Mouse (Mus musculus) heart, embryonic 10.5 days (tissue): ENCODE results near the gene Notch2. TPM values are rescaled to one million over a fixed set of nuclear protein-coding genes. Genes with fewer than 3 reads are reported as not detected.

Experiments
- DNase-seq: peaks from one replicate; pipeline ENCODE4 v3.0.0-alpha.2; 2017; ENCODE audit warnings: low spot score
- H3K27ac ChIP-seq: fragments of 300-500 bp; sonication (generic); 2 replicates; pipeline ENCODE4 v1.5.1; 2016; ENCODE audit warnings: mild to moderate bottlenecking
- H3K27me3 ChIP-seq: fragments of 300-500 bp; sonication (generic); 2 replicates; pipeline ENCODE4 v1.6.1; 2016; ENCODE audit warnings: mild to moderate bottlenecking; ENCODE audit not compliant: poor library complexity, insufficient read depth, severe bottlenecking
- H3K36me3 ChIP-seq: fragments of 300-500 bp; sonication (generic); 2 replicates; pipeline ENCODE4 v1.6.1; 2016; ENCODE audit warnings: mild to moderate bottlenecking, moderate library complexity
- H3K4me1 ChIP-seq: fragments of 300-500 bp; sonication (generic); 2 replicates; pipeline ENCODE4 v1.6.1; 2016; ENCODE audit warnings: mild to moderate bottlenecking
- H3K4me3 ChIP-seq: fragments of 300-500 bp; sonication (generic); 2 replicates; pipeline ENCODE4 v1.5.1; 2016; ENCODE audit warnings: mild to moderate bottlenecking, moderate library complexity
- H3K9me3 ChIP-seq: fragments of 300-500 bp; sonication (generic); 2 replicates; pipeline ENCODE4 v1.6.1; 2016; ENCODE audit warnings: mild to moderate bottlenecking, moderate library complexity
- WGBS: fragments of 180-500 bp; shearing (Covaris S2); methylation state at CpG from one replicate; pipeline ENCODE4 v1.1.7; 2016; 5-methylcytosine and 5-hydroxymethylcytosine counted together
- polyA plus RNA-seq: library from polyadenylated mRNA; unstranded; fragments of >200 nt; fragmentation: Nextera tagmentation; extraction: Ambion mirVana; gene quantifications from 2 replicates; pipeline ENCODE4 v1.2.1, GENCODE M21; 2016

The Notch2 gene
- polyA plus RNA-seq, 1 experiment from 2014 or later, result 16.8 TPM

- peak; percentile 74 for DNase-seq
- no peaks in the 10 kb centered on the region for H3K9me3 ChIP-seq
- H3K27ac ChIP-seq, result no peak overlapping the region
- 94% methylated on average over 29 of the region's 29 CpGs for WGBS
- no peaks in the 10 kb centered on the region for H3K4me1 ChIP-seq
- peaks cover 76% of the 10 kb centered on the region for H3K36me3 ChIP-seq
- H3K27me3 ChIP-seq, result no peaks in the 10 kb centered on the region
- no peak overlapping the region for H3K4me3 ChIP-seq
These were observed 133.4 kb downstream of the Notch2 start for GRCm38 (mm10) chr3:98146471-98147410.

DNA sequence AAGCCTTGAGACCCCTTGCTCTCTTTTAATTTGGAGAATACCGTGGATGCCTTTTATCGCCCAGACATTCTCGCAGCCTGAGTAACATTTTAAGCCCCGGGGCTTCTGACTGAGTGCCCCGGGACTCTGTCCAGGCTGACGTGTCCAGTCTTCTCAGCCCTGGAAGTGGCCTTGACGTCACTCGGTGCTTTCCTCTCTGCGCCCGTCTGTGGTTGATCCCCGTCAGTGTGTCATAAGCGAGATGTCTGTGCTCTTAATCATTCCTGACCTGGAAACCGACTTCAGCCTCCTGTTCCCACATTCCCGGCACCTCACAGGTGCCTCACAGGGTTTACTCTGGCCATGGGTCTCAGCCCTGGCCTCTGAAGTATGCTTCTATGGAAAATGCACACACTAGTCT lies 134.4 kb downstream of the Notch2 start:
- no peak overlapping the region for H3K4me3 ChIP-seq
- H3K4me1 ChIP-seq, result no peaks in the 10 kb centered on the region
- no peak overlapping the region for H3K27ac ChIP-seq
- WGBS, result 87% methylated on average over 14 of the region's 14 CpGs
- peaks cover 67% of the 10 kb centered on the region for H3K36me3 ChIP-seq
- no peaks in the 10 kb centered on the region for H3K9me3 ChIP-seq
- H3K27me3 ChIP-seq, result no peaks in the 10 kb centered on the region
- peak; percentile 67 for DNase-seq

- no peaks in the 10 kb centered on the region for H3K4me1 ChIP-seq
- WGBS, result 94% methylated on average over 11 of the region's 11 CpGs
- no peak overlapping the region for H3K27ac ChIP-seq
- H3K4me3 ChIP-seq, result no peak overlapping the region
- H3K36me3 ChIP-seq, result peaks cover 45% of the 10 kb centered on the region
- peak; percentile 41 for DNase-seq
- no peaks in the 10 kb centered on the region for H3K9me3 ChIP-seq
- H3K27me3 ChIP-seq, result no peaks in the 10 kb centered on the region
These were observed 136.6 kb downstream of the Notch2 start for GRCm38 (mm10) chr3:98149881-98150280.

DNA sequence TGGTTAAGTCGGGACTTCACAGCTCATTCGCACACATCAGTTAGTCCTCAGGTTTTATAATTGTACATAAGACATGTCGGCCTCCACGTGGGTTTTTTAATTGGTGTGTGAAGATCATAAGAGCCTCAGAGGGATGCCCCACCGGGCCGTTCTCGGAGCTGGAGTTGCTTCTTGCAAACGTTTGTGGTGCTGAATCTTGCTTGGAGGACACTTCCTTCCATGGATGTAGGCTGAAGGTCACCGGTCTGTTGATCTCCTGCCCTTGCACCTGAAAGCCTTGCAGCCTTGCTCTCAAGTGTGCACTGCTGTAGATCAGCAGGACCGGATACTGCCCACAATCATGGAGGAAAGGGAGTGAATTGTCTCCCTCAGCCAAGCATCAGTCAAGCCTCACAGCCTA lies 137.7 kb downstream of the Notch2 start:
- no peak overlapping the region for H3K27ac ChIP-seq
- H3K9me3 ChIP-seq, result no peaks in the 10 kb centered on the region
- peak; percentile 74 for DNase-seq
- no peaks in the 10 kb centered on the region for H3K27me3 ChIP-seq
- WGBS, result 82% methylated on average over 10 of the region's 10 CpGs
- H3K4me3 ChIP-seq, result no peak overlapping the region
- H3K36me3 ChIP-seq, result peaks cover 34% of the 10 kb centered on the region
- H3K4me1 ChIP-seq, result no peaks in the 10 kb centered on the region

- Histone ChIP-seq H3K36me3 (peaks cover 10% of the 10 kb centered on the region), H3K9me3 (no peaks in the 10 kb centered on the region), H3K4me1 (0 out of 2 replicates have a peak, but pooled peaks cover 2% of the 10 kb centered on the region), H3K4me3 (no peak overlapping the region), H3K27me3 (no peaks in the 10 kb centered on the region), H3K27ac (no peak overlapping the region)
- DNase-seq, result peak; percentile 45
These were observed 140.1 kb downstream of the Notch2 start for GRCm38 (mm10) chr3:98153460-98153859.

DNA sequence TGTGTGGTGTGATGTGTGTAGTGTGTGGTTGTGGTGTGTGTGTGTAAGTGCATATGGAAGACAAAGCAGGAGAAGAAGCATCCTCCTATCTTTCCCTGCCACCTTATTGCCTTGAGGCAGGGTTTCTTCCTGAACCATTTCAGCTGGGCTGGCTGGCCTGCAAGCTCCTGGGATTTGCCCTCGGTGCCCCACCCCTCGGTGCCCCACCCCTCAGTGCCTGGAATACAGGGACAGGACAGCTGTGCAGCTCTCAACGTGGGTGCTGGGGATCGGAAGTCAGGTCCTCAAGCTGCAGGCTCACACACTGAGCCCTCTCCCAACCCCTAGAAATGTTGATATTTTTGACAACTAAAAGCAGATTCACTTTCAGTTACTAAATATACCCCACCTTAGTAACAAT lies 142.8 kb downstream of the Notch2 start:
- 43% methylated on average over 4 of the region's 4 CpGs for WGBS
- Histone ChIP-seq H3K4me3 (no peak overlapping the region), H3K27me3 (no peaks in the 10 kb centered on the region), H3K27ac (no peak overlapping the region), H3K4me1 (peaks cover 8% of the 10 kb centered on the region; the same call in 1 of the 2 replicates), H3K36me3 (no peaks in the 10 kb centered on the region), H3K9me3 (no peaks in the 10 kb centered on the region)
- DNase-seq, result peak; percentile 50

DNA sequence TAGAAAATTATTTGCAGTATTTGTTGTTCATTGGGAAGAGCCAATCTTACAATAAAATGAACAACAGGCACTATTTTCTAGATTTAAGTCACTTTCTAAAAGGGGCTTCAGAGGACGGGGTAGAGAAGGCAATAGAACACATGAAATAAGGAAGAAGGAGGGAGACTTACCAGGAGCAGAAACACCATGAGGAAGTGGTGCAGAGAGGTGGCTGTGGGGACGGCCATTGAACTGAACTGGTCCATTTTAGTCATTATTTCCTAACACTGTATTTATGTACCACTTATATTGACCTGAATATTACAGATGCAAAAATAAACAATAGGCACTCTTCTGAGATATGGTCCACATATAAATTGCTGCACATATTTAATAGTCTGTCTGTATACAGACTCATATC lies 143.7 kb downstream of the Notch2 start:
- DNase-seq, result no peak
- Histone ChIP-seq H3K4me1 (peaks cover 8% of the 10 kb centered on the region; the same call in 1 of the 2 replicates), H3K9me3 (no peaks in the 10 kb centered on the region), H3K36me3 (no peaks in the 10 kb centered on the region), H3K27me3 (no peaks in the 10 kb centered on the region), H3K4me3 (no peak overlapping the region), H3K27ac (no peak overlapping the region)
- 69% methylated on average over 2 of the region's 2 CpGs for WGBS

DNA sequence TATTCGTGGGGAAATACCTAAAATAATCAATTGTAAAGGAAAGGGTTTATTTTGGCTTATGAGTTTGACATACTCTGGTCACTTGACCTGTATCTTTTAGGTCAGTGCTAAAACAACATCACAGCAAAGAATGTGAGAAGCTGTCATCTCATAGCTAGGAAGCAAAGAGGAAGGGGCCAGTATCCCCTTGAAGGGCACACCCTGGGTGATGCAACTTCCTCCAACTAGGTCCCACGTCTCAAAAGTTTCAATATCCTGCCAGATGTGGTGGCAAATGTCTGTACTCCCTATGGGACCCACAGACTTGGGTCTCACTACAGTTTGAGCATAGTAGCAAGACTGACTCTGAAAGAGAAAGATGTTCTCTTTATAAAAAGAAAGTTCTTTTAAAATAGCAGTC lies 144.3 kb downstream of the Notch2 start:
- no peaks in the 10 kb centered on the region for H3K9me3 ChIP-seq
- H3K27ac ChIP-seq, result no peak overlapping the region
- DNase-seq, result no peak
- H3K4me3 ChIP-seq, result no peak overlapping the region
- 54% methylated on average over 2 of the region's 2 CpGs for WGBS
- H3K4me1 ChIP-seq, result peaks cover 8% of the 10 kb centered on the region; the same call in 1 of the 2 replicates
- H3K36me3 ChIP-seq, result no peaks in the 10 kb centered on the region
- no peaks in the 10 kb centered on the region for H3K27me3 ChIP-seq

DNA sequence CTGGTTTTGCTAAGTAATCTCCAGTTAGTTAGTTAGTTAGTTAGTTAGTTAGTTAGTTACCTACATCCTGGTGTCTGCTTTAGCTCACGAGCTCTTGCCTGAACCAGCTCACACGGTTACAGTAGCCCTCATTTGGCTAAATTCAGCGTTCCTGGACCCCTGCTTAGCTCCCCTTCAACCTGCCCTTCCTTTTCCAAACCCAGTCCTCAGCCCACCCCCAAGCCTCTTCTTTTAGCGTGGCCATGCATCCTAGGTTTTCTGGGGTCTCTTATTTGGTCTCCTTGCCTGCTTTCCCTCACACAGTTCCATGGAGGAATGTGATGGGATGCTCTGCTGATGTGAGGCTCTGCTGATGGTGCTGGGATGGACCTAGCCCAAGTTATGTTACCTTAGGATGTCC lies 145.3 kb downstream of the Notch2 start:
- peak; percentile 61 for DNase-seq
- no peaks in the 10 kb centered on the region for H3K27me3 ChIP-seq
- 74% methylated on average over 4 of the region's 4 CpGs for WGBS
- peaks cover 8% of the 10 kb centered on the region; the same call in 1 of the 2 replicates for H3K4me1 ChIP-seq
- H3K36me3 ChIP-seq, result no peaks in the 10 kb centered on the region
- H3K27ac ChIP-seq, result no peak overlapping the region
- H3K4me3 ChIP-seq, result no peak overlapping the region
- no peaks in the 10 kb centered on the region for H3K9me3 ChIP-seq

- H3K27ac ChIP-seq, result no peak overlapping the region
- peaks cover 8% of the 10 kb centered on the region; the same call in 1 of the 2 replicates for H3K4me1 ChIP-seq
- DNase-seq, result peak; percentile 73
- H3K27me3 ChIP-seq, result no peaks in the 10 kb centered on the region
- no peaks in the 10 kb centered on the region for H3K9me3 ChIP-seq
- no peak overlapping the region for H3K4me3 ChIP-seq
- H3K36me3 ChIP-seq, result no peaks in the 10 kb centered on the region
- 54% methylated on average over 4 of the region's 4 CpGs for WGBS
These were observed 146.0 kb downstream of the Notch2 start for GRCm38 (mm10) chr3:98159289-98159688.

DNA sequence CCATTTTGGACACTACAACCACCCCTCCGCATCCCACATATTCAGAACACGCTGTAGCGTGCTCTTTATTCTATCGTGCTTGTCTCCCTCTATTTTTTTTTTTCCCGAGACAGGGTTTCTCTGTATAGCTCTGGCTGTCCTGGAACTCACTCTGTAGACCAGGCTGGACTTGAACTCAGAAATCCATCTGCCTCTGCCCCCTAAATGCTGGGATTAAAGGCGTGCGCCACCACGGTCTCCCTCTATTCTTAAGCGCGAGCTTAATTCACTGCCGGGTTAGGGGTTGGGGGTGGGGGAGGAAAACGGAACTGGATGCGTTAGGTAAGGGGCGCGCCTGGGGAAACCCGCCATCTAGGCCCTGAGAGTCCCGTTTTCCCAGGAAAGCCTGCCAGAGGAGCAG lies 147.0 kb downstream of the Notch2 start, which contains the start of gene Adam30:
Gene Adam30, plus strand, starts transcription at position 301 of the 400 bp plus-strand sequence.
- 78% methylated on average over 17 of the region's 17 CpGs for WGBS
- DNase-seq, result no peak
- no peak within 1 kb of the TSS for H3K4me3 ChIP-seq
- no peaks in the 10 kb centered on the region for H3K36me3 ChIP-seq
- H3K4me1 ChIP-seq, result peaks cover 8% of the 10 kb centered on the region; the same call in 1 of the 2 replicates
- H3K27ac ChIP-seq, result no peak within 1 kb of the TSS
- no peaks in the 10 kb centered on the region for H3K27me3 ChIP-seq
- H3K9me3 ChIP-seq, result no peaks in the 10 kb centered on the region

- H3K4me3 ChIP-seq, result no peak overlapping the region
- H3K27ac ChIP-seq, result no peak overlapping the region
- H3K36me3 ChIP-seq, result no peaks in the 10 kb centered on the region
These were observed 165.0 kb downstream of the Notch2 start for GRCm38 (mm10) chr3:98178340-98178739.

GRCm38 (mm10) chr3:98180805-98181204 lies 167.5 kb downstream of the Notch2 start:
- Histone ChIP-seq H3K4me3 (no peak overlapping the region), H3K27me3 (no peaks in the 10 kb centered on the region), H3K36me3 (no peaks in the 10 kb centered on the region), H3K27ac (no peak overlapping the region), H3K4me1 (no peaks in the 10 kb centered on the region), H3K9me3 (no peaks in the 10 kb centered on the region)
- 21% methylated on average over 7 of the region's 7 CpGs for WGBS
- peak; percentile 81 for DNase-seq

More at GRCm38 (mm10) chr3:98178340-98178739, 165.0 kb downstream of the Notch2 start:
- 74% methylated on average over 4 of the region's 4 CpGs for WGBS
- Histone ChIP-seq H3K4me1 (no peaks in the 10 kb centered on the region), H3K9me3 (no peaks in the 10 kb centered on the region), H3K27me3 (no peaks in the 10 kb centered on the region)
- DNase-seq, result no peak
